Mouse (Mus musculus) G1E (cell line): ENCODE data around the gene Bbs2. TPM values are rescaled to one million over a fixed set of nuclear protein-coding genes. Genes with fewer than 3 reads are reported as not detected.

ENCODE experiments used
- ATAC-seq: 2 replicates; pipeline ENCODE4 v1.8.0; 2016; ENCODE audit warnings: mild to moderate bottlenecking; ENCODE audit not compliant: insufficient number of reproducible peaks, poor library complexity, low FRiP score, severe bottlenecking; ENCODE audit errors: extremely low read depth
- DNase-seq: peaks from one replicate; pipeline ENCODE4 v3.0.0; 2012; ENCODE audit warnings: low spot score
- H3K27me3 ChIP-seq: 2 replicates; pipeline ENCODE4 v1.6.1; 2012; ENCODE audit warnings: mild to moderate bottlenecking, low read length, inconsistent platforms; ENCODE audit not compliant: insufficient read depth
- H3K36me3 ChIP-seq: replicated peaks from 2 replicates; pipeline ENCODE3; 2012; ENCODE audit warnings: mild to moderate bottlenecking, inconsistent platforms
- H3K4me1 ChIP-seq: 2 replicates; pipeline ENCODE4 v1.6.1; 2012; ENCODE audit warnings: low read depth, low read length, inconsistent platforms, mixed read lengths; ENCODE audit not compliant: insufficient read depth
- H3K4me3 ChIP-seq: 2 replicates; pipeline ENCODE4 v1.5.1; 2012; ENCODE audit warnings: low read depth, mild to moderate bottlenecking, inconsistent platforms, low read length, moderate library complexity, mixed read lengths
- H3K9me3 ChIP-seq: replicated peaks from 2 replicates; pipeline ENCODE4 v1.6.1; 2012; ENCODE audit warnings: inconsistent platforms
- CTCF ChIP-seq: IDR thresholded peaks from 2 replicates; pipeline ENCODE4 v1.5.1; 2012; ENCODE audit warnings: low read depth, low read length, inconsistent platforms, mixed read lengths
- GATA1 ChIP-seq: IDR thresholded peaks from 2 replicates; pipeline ENCODE4 v1.6.1; 2012; ENCODE audit warnings: borderline replicate concordance, low read length, inconsistent platforms, mixed read lengths
- GATA2 ChIP-seq: IDR thresholded peaks from 2 replicates; pipeline ENCODE4 v1.6.1; 2012; ENCODE audit warnings: low read depth, low read length, inconsistent platforms, borderline replicate concordance
- POLR2AphosphoS5 ChIP-seq: IDR thresholded peaks from 2 replicates; pipeline ENCODE4 v1.6.1; 2012; ENCODE audit warnings: low read depth, low read length, inconsistent platforms; ENCODE audit not compliant: insufficient replicate concordance
- TAL1 ChIP-seq: conservative IDR thresholded peaks from 2 replicates; pipeline ENCODE4 v1.6.1; 2012; ENCODE audit warnings: low read depth, low read length, inconsistent platforms, mixed read lengths
- polyA plus RNA-seq: library from polyadenylated mRNA; stranded (reverse); fragments of >175 nt; gene quantifications from 2 replicates; pipeline ENCODE4 v1.2.3, GENCODE M21; 2012
- total RNA-seq, 2 experiments: library from RNA; stranded (forward) in 1 of 2; stranded (reverse) in 1 of 2; fragments of 200-1000 nt in 1 of 2; fragments of >200 nt in 1 of 2; fragmentation: Nextera tagmentation in 1 of 2; gene quantifications; 2 replicates each; pipeline ENCODE4 v1.2.3; 2014 to 2017

The Bbs2 gene
- total and polyA plus RNA-seq, 3 experiments = 3.1 to 30.4 (median 13.4) TPM

- ATAC-seq (no peak), DNase-seq (no peak)
- Histone ChIP-seq H3K9me3 (no peaks in the 10 kb centered on the region), H3K36me3 (no peaks in the 10 kb centered on the region), H3K4me3 (no peak overlapping the region), H3K27me3 (peaks cover 7% of the 10 kb centered on the region), H3K4me1 (peaks cover 17% of the 10 kb centered on the region)
- TF ChIP-seq GATA1 (no peak), TAL1 (no peak), GATA2 (no peak), CTCF (no peak), POLR2AphosphoS5 (no peak)
These were observed 9.1 kb upstream of the Bbs2 start for GRCm38 (mm10) chr8:94107871-94108270.

GRCm38 (mm10) chr8:94104146-94104545 lies 5.4 kb upstream of the Bbs2 start:
- no peak for TF ChIP-seq GATA2
- TF ChIP-seq TAL1 = no peak
- TF ChIP-seq CTCF = no peak
- no peak for TF ChIP-seq GATA1
- TF ChIP-seq POLR2AphosphoS5 = no peak
- H3K4me1 ChIP-seq = peaks cover 10% of the 10 kb centered on the region
- H3K9me3 ChIP-seq = no peaks in the 10 kb centered on the region
- H3K4me3 ChIP-seq = no peak overlapping the region
- no peaks in the 10 kb centered on the region for H3K36me3 ChIP-seq
- H3K27me3 ChIP-seq = peaks cover 24% of the 10 kb centered on the region
- ATAC-seq (no peak), DNase-seq (no peak)

GRCm38 (mm10) chr8:94098996-94099395 lies 268 bp upstream of the Bbs2 start:
- Histone ChIP-seq H3K9me3 (no peaks in the 10 kb centered on the region), H3K36me3 (no peaks in the 10 kb centered on the region), H3K4me1 (peaks cover 28% of the 10 kb centered on the region), H3K27me3 (peaks cover 24% of the 10 kb centered on the region), H3K4me3 (no peak overlapping the region; the same call in 1 of the 2 replicates)
- DNase-seq = no peak
- ATAC-seq = no peak
- TF ChIP-seq GATA2 (no peak), POLR2AphosphoS5 (no peak), GATA1 (no peak), CTCF (no peak), TAL1 (no peak)

GRCm38 (mm10) chr8:94094281-94094680 lies 4.4 kb downstream of the Bbs2 start:
- TF ChIP-seq POLR2AphosphoS5 (no peak), CTCF (0 out of 2 replicates have a peak, but pooled peaks have one; percentile 7)
- H3K4me1 ChIP-seq = peaks cover 28% of the 10 kb centered on the region

DNA sequence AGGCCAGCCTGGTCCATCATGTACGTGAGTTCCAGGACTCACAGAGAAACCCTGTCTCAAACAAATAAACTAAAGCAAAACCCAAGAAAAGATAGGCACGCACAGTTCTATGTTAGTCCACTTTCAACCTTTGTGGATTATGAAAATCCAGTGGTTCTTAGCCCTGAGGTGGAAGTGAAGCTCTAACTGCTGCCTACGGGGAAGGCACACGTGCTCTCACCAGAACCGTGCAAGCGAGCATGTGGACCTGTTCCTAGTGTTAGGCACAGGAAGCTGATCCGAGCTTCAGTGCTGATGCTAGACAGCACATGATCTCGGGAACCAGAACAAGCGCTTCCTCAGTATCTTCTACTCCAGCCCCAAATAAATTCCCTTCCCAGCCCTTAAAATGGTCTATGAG lies 5.9 kb downstream of the Bbs2 start:
- H3K27me3 ChIP-seq = no peaks in the 10 kb centered on the region
- no peak for DNase-seq
- ATAC-seq = no peak
- no peak overlapping the region for H3K4me3 ChIP-seq
- no peaks in the 10 kb centered on the region for H3K9me3 ChIP-seq
- H3K36me3 ChIP-seq = peaks cover 9% of the 10 kb centered on the region
- peaks cover 16% of the 10 kb centered on the region for H3K4me1 ChIP-seq
- TF ChIP-seq CTCF (no peak), GATA1 (no peak), POLR2AphosphoS5 (no peak), GATA2 (no peak), TAL1 (no peak)

More at GRCm38 (mm10) chr8:94094281-94094680, 4.4 kb downstream of the Bbs2 start:
- Histone ChIP-seq H3K36me3 (peaks cover 3% of the 10 kb centered on the region), H3K9me3 (no peaks in the 10 kb centered on the region), H3K4me3 (no peak overlapping the region), H3K27me3 (no peaks in the 10 kb centered on the region)
- DNase-seq (no peak), ATAC-seq (no peak)

GRCm38 (mm10) chr8:94089715-94090114 lies 9.0 kb downstream of the Bbs2 start:
- Histone ChIP-seq H3K4me3 (no peak overlapping the region), H3K36me3 (peaks cover 10% of the 10 kb centered on the region), H3K27me3 (no peaks in the 10 kb centered on the region), H3K9me3 (no peaks in the 10 kb centered on the region), H3K4me1 (no peaks in the 10 kb centered on the region)
- TF ChIP-seq TAL1 (no peak), CTCF (no peak), GATA1 (no peak), GATA2 (no peak), POLR2AphosphoS5 (no peak)
- no peak for DNase-seq
- ATAC-seq = no peak

- no peak for DNase-seq
- no peak for ATAC-seq
- no peaks in the 10 kb centered on the region for H3K27me3 ChIP-seq
- peaks cover 10% of the 10 kb centered on the region for H3K36me3 ChIP-seq
- TF ChIP-seq CTCF (no peak), TAL1 (no peak), GATA1 (no peak), POLR2AphosphoS5 (no peak), GATA2 (no peak)
- no peak overlapping the region for H3K4me3 ChIP-seq
- no peaks in the 10 kb centered on the region for H3K9me3 ChIP-seq
- no peaks in the 10 kb centered on the region for H3K4me1 ChIP-seq
These were observed 10.8 kb downstream of the Bbs2 start for GRCm38 (mm10) chr8:94087964-94088363.
